Mouse (Mus musculus) C2C12 (cell line): ENCODE results near the gene Fbxw9.

Experiments used
- CTCF ChIP-seq: IDR thresholded peaks from one replicate; pipeline ENCODE4 v1.5.1; 2011; ENCODE audit not compliant: control insufficient read depth, insufficient read depth, insufficient read length
- USF1 ChIP-seq: IDR thresholded peaks from one replicate; pipeline ENCODE4 v1.6.1; 2011; ENCODE audit warnings: low read depth, mild to moderate bottlenecking, control low read depth, moderate library complexity

GRCm38 (mm10) chr8:85091526-85092090, 31.8 kb downstream of the Fbxw9 start:
- TF ChIP-seq CTCF (no peak), USF1 (no peak)
